Mouse (Mus musculus): ENCODE measurements at regions not wholly inside any gene's neighbourhood (a gene's known extent, or its start where the extent isn't known, plus 50 kb on each side); places are given as distances from the start of the nearest gene placed in this dataset.

DNA sequence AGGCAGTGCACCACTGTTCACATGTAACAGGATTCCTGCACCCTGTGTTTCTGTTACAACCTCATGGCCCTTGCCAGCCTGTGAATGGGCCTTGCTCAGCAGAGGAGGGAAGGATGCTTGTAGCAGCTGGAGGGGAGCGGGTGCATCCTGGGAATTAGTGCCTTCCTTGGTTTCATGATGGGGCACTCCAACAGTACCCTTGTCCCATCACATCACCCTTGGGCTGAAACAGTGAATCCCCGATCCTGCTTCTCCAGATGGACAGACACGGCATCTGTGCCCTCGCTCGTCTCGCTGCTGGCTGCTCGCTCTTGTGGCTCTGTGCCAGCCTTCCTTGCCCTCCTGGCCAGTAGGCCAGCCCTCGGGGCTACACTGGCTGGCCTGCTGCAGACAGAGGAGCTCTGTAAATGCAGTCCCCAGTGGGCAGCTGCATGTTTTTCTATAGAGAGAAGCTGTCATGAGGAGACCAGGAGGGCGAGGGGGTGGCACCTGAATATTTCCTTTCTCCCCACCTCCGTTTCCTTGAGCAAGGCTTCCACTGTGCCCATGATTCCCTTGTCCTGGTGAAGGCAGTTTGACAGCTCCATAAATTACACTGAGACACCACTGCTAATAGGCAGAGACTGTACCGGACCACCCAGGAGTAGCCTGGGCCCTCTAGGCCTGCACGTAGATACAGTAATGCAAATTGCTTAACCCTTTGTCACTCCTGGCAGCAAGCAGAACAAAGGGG lies 104.6 kb upstream of the Tut7 start:
- no peaks in the 10 kb centered on the region for H3K27me3 ChIP-seq (ENCODE audit: control insufficient read depth)
- H3K4me1 ChIP-seq (ENCODE audit: control insufficient read depth): no peaks in the 10 kb centered on the region
- no peak for TF ChIP-seq TAL1 (IDR thresholded peaks at IDR 0.05; ENCODE audit: low read length)
- TF ChIP-seq GATA1 (IDR thresholded peaks at IDR 0.05; ENCODE audit: low read length): no peak
- no peak overlapping the region for H3K4me3 ChIP-seq (replicated peaks)
- H3K9me3 ChIP-seq (ENCODE audit: control insufficient read depth, low read length): no peaks in the 10 kb centered on the region
- no peaks in the 10 kb centered on the region for H3K36me3 ChIP-seq (ENCODE audit: control insufficient read depth)

DNA sequence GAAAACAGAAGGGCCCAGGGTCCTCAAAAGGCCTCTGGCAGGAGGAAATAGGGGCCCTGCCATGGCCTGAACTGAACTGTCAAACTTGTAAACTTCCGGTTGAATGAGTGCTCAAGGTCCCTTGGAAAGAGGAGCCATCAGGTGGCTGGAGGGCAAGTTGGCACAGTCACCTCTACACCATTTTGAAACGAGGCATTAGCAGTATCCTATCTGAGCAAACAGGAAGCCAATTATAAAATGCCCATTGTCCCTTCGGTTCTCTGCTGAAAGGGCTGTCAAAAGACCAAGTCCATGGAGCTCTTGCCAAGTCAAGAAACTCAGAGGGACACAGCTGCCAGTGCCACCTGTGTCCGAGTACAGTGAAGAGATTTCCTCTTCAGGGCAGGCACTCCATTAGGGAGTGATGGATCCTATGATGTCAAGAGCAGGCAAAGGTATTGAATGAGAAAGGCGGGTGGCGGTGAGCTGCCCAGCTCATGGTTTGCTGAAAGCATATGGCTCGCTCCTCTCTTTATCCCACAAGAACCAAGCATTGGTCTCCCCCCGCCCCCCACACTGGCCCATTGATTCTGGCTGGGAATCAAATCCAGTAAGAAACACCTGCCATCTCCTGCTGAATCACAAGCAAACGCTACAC lies 103.0 kb upstream of the Tut7 start:
- Histone ChIP-seq H3K36me3 (ENCODE audit: control insufficient read depth) (no peaks in the 10 kb centered on the region), H3K9me3 (ENCODE audit: control insufficient read depth, low read length) (no peaks in the 10 kb centered on the region), H3K27me3 (ENCODE audit: control insufficient read depth) (no peaks in the 10 kb centered on the region), H3K4me1 (ENCODE audit: control insufficient read depth) (no peaks in the 10 kb centered on the region), H3K4me3 (replicated peaks) (no peak overlapping the region)
- TF ChIP-seq TAL1 (IDR thresholded peaks at IDR 0.05; ENCODE audit: low read length): no peak
- no peak for TF ChIP-seq GATA1 (IDR thresholded peaks at IDR 0.05; ENCODE audit: low read length)

DNA sequence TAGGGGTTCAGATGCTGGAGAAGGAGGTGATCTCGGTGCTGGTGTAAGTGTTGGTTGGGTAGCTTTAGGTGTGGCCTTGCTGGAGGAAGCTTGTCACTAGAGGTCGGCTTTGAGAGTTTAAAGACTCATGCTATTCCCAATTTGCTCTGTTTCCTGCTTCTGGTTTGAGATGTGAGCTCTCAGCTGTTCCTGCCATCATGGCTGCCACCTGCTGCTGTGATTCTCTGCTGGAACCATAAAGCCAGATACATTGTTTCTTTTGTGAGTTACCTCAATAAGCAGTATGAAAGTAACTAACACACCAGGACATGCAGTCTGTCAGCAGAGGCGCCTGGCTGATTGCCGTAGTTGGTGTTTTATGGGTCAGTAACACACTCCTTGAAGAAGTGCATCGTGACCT lies 94.2 kb upstream of the Tut7 start:
- Histone ChIP-seq H3K4me1 (ENCODE audit: control insufficient read depth) (no peaks in the 10 kb centered on the region), H3K36me3 (ENCODE audit: control insufficient read depth) (no peaks in the 10 kb centered on the region), H3K27me3 (ENCODE audit: control insufficient read depth) (no peaks in the 10 kb centered on the region), H3K9me3 (ENCODE audit: control insufficient read depth, low read length) (no peaks in the 10 kb centered on the region), H3K4me3 (replicated peaks) (no peak overlapping the region)
- TF ChIP-seq TAL1 (IDR thresholded peaks at IDR 0.05; ENCODE audit: low read length): no peak
- no peak for TF ChIP-seq GATA1 (IDR thresholded peaks at IDR 0.05; ENCODE audit: low read length)

DNA sequence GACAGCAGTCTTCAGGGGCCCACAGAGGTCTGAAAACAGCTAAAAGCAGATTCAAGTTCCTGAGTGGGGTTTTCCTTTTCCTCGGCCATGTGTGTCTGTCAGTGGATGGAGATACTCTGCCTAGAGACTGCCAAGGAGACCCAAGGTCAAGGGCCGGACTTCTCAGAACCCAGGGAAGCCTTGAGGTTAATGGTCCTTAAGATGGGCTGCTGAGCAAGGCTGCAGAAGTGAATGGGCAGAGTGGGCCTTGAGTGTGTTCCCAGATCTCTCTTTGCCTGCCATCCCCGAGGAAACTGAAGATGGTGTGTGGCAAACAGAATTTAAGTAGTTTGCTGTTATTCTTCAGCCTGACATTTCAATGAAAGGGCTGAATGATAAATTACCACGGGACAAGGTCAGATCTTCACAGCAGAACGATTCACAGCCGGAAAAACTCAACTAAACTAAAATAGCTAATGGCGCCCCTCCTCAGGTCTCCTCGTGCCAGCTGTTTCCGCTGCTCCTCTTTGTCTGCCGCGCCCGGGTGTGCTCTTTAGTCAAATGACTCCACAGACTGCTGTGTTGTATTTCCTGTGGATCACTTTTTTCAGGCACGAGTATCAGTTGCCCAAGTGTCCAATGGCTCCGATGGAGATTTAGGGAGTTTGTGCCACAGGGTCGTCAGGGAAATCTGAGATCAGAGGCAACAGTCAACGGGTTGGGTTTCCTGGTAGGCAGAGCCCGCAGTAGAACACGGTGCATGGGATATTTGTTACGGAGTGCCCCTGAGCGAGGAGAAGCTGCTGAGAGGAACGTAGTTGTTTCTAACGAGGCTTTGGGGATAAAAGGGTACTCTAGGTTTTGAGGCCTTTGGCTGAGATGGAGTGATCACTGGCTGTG lies 93.5 kb upstream of the Tut7 start:
- Histone ChIP-seq H3K4me3 (replicated peaks) (no peak overlapping the region), H3K36me3 (ENCODE audit: control insufficient read depth) (no peaks in the 10 kb centered on the region), H3K4me1 (ENCODE audit: control insufficient read depth) (no peaks in the 10 kb centered on the region), H3K9me3 (ENCODE audit: control insufficient read depth, low read length) (no peaks in the 10 kb centered on the region), H3K27me3 (ENCODE audit: control insufficient read depth) (no peaks in the 10 kb centered on the region)
- no peak for TF ChIP-seq GATA1 (IDR thresholded peaks at IDR 0.05; ENCODE audit: low read length)

DNA sequence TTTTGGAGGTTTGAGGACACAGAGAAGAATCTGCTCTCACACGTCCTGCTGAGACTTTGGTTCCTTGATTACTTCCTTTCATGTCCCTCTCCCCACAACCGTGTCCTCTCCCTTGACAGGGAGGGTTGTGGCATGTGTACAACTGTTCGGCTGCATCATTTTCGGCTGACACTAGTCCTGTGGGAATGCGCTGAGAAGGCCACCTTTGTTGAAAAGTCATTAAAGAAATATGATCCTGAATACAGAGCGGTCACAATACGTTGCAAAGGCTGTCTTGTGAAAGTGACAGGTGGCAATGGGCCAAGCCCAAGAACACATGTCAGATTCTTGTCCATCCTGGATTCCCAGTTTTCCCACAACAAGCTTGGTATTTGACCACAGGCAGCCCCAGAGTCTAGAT lies 92.8 kb upstream of the Tut7 start:
- Histone ChIP-seq H3K9me3 (ENCODE audit: control insufficient read depth, low read length) (no peaks in the 10 kb centered on the region), H3K4me1 (ENCODE audit: control insufficient read depth) (no peaks in the 10 kb centered on the region), H3K36me3 (ENCODE audit: control insufficient read depth) (no peaks in the 10 kb centered on the region), H3K27me3 (ENCODE audit: control insufficient read depth) (no peaks in the 10 kb centered on the region), H3K4me3 (replicated peaks) (no peak overlapping the region)
- no peak for TF ChIP-seq GATA1 (IDR thresholded peaks at IDR 0.05; ENCODE audit: low read length)
- TF ChIP-seq TAL1 (IDR thresholded peaks at IDR 0.05; ENCODE audit: low read length): no peak

DNA sequence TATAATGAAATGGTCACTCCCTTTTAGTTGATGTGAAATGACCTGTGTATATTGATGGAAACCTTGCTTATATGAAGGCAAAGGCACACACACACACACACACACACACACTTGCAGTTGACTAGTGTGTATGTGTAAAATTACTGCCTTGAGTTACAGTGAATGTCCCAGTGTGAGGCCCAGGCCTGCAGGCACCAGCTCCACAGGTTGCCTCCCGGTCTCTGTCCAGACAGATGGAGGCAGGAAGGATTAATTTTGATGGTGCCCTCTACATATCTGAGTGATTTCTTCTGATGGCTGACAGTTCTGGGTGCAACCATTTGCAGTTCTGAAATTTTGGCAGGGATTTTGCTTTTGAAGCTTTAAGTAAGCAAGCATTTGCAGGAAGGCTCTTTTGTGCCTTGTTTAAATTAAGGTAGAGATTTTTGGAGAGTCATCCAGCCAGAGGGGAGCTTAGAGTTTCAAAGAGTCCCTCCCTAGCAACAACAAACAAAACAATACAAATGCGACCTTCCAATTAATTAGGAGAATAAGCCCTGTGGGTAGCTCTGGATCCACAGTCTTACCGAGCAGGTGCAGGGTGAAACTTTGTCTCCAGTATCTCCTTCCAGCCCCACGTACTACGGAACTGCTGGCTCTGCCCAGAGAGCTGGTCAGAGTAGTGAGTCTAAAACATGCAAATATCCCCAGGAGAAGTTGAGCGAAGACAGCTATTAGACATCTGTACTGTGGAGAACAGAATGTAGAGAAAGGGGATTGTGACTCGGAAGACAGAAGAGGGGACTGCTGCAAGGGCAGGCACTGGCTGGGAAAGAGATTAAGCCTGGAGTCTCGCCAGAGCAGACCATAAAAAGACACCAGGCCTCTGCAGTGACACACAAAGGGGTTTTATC lies 87.5 kb upstream of the Tut7 start:
- no peaks in the 10 kb centered on the region for H3K4me1 ChIP-seq (ENCODE audit: control insufficient read depth)
- H3K4me3 ChIP-seq (replicated peaks): no peak overlapping the region
- H3K9me3 ChIP-seq (ENCODE audit: control insufficient read depth, low read length): peaks cover 11% of the 10 kb centered on the region
- no peaks in the 10 kb centered on the region for H3K36me3 ChIP-seq (ENCODE audit: control insufficient read depth)
- TF ChIP-seq GATA1 (IDR thresholded peaks at IDR 0.05; ENCODE audit: low read length) (no peak), TAL1 (IDR thresholded peaks at IDR 0.05; ENCODE audit: low read length) (no peak)
- no peaks in the 10 kb centered on the region for H3K27me3 ChIP-seq (ENCODE audit: control insufficient read depth)

DNA sequence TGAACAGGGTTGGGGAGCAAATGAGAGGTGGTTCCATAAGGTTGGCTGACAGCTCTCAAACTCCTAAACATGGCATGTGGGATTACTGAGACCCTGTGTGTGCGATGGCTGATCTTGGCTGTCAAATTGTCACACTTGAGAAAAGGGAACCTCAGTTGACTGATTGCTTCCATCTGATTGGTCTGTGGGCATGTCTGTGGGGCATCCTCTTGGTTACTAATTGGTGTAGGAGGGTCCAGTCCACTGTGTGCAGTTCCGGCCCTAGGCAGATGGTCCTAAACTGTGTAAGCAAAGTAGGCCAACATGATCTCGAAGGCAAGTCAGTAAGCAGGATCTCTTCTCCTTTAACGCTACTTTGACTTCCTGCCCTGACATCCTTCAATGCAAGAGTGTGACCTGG lies 86.5 kb upstream of the Tut7 start:
- no peak overlapping the region for H3K4me3 ChIP-seq (replicated peaks)
- no peaks in the 10 kb centered on the region for H3K36me3 ChIP-seq (ENCODE audit: control insufficient read depth)
- H3K4me1 ChIP-seq (ENCODE audit: control insufficient read depth): no peaks in the 10 kb centered on the region
- H3K9me3 ChIP-seq (ENCODE audit: control insufficient read depth, low read length): peaks cover 11% of the 10 kb centered on the region
- no peak for TF ChIP-seq TAL1 (IDR thresholded peaks at IDR 0.05; ENCODE audit: low read length)
- no peak for TF ChIP-seq GATA1 (IDR thresholded peaks at IDR 0.05; ENCODE audit: low read length)
- H3K27me3 ChIP-seq (ENCODE audit: control insufficient read depth): no peaks in the 10 kb centered on the region

DNA sequence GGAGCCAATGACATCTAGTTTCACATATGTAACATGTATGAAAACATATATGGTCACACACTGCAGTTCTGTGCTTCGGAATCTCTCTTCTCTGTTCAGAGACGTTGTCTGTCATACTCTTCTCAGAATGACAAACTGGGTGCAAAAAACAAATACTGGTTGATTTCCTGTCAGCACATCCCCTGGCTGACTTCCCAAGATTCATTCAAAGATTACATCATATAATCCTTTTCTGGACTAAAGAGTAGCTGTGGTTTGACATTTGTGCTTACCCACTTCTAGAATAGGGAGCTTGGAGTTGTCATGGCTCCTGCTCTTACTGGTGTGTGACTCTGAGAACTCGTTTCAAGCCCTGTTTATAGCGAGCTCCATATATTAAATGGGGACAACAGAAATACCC lies 85.8 kb upstream of the Tut7 start:
- Histone ChIP-seq H3K27me3 (ENCODE audit: control insufficient read depth) (no peaks in the 10 kb centered on the region), H3K4me1 (ENCODE audit: control insufficient read depth) (no peaks in the 10 kb centered on the region)
- no peak for TF ChIP-seq GATA1 (IDR thresholded peaks at IDR 0.05; ENCODE audit: low read length)
- TF ChIP-seq TAL1 (IDR thresholded peaks at IDR 0.05; ENCODE audit: low read length): no peak

More for the DNA sequence above, 85.8 kb upstream of the Tut7 start:
- no peaks in the 10 kb centered on the region for H3K36me3 ChIP-seq (ENCODE audit: control insufficient read depth)
- H3K9me3 ChIP-seq (ENCODE audit: control insufficient read depth, low read length): peaks cover 11% of the 10 kb centered on the region
- no peak overlapping the region for H3K4me3 ChIP-seq (replicated peaks)
